Mouse (Mus musculus) liver, adult 10 weeks (tissue): ENCODE data around the gene Pde1c. TPM values are rescaled to one million over a fixed set of nuclear protein-coding genes. Genes with fewer than 3 reads are reported as not detected.

Experiments used
- polyA plus RNA-seq: library from polyadenylated mRNA; stranded (reverse); fragments of 350-450 nt; fragmentation: Illumina TruSeq; extraction: RNeasy Lipid Tissue Mini Kit (QIAGEN cat#74804); gene quantifications from one replicate; pipeline ENCODE4 v1.2.3, GENCODE M21; 2014; ENCODE audit warnings: low read depth, low replicate concordance

Pde1c gene
- polyA plus RNA-seq, result 0.32 TPM

GRCm38 (mm10) chr6:56568470-56569372, at the start of gene Pde1c:
Gene Pde1c (minus strand): TSS chr6:56569103.

Other genes with a start within 250 kb of the Pde1c start
- gene Lsm5, start 135.6 kb upstream of the Pde1c start, polyA plus RNA-seq, result 46.1 TPM
- 18.9 TPM for gene Avl9, start 145.8 kb upstream of the Pde1c start, polyA plus RNA-seq
- gene Kbtbd2, start 228.7 kb upstream of the Pde1c start, polyA plus RNA-seq, result 21.0 TPM